Mouse (Mus musculus) hindbrain, embryonic 15.5 days (tissue): ENCODE results near the gene Rufy4. TPM values are rescaled to one million over a fixed set of nuclear protein-coding genes. Genes with fewer than 3 reads are reported as not detected.

Source experiments
- ATAC-seq: fragments of 200-750 bp; cut with Nextera tagmentation; 2 replicates; pipeline ENCODE4 v1.8.0; 2017; ENCODE audit warnings: low read depth, moderate number of reproducible peaks, moderate TSS enrichment; ENCODE audit not compliant: low FRiP score
- H3K27ac ChIP-seq: fragments of 300-500 bp; sonication (generic); replicated peaks from 2 replicates; pipeline ENCODE4 v1.5.1; 2015; ENCODE audit warnings: mild to moderate bottlenecking, inconsistent platforms
- H3K27me3 ChIP-seq: fragments of 300-500 bp; sonication (generic); 2 replicates; pipeline ENCODE4 v1.6.1; 2015; ENCODE audit warnings: control low read depth, inconsistent platforms
- H3K36me3 ChIP-seq: fragments of 300-500 bp; sonication (generic); 2 replicates; pipeline ENCODE4 v1.6.1; 2015; ENCODE audit warnings: control low read depth, inconsistent platforms
- H3K4me1 ChIP-seq: fragments of 300-500 bp; sonication (generic); replicated peaks from 2 replicates; pipeline ENCODE4 v1.6.1; 2015; ENCODE audit warnings: control low read depth, inconsistent platforms
- H3K4me2 ChIP-seq: fragments of 300-500 bp; sonication (generic); 2 replicates; pipeline ENCODE4 v1.6.1; 2015; ENCODE audit warnings: moderate library complexity, mild to moderate bottlenecking, inconsistent platforms
- H3K4me3 ChIP-seq: fragments of 300-500 bp; sonication (generic); 2 replicates; pipeline ENCODE4 v1.5.1; 2015; ENCODE audit warnings: mild to moderate bottlenecking, inconsistent platforms
- H3K9ac ChIP-seq: fragments of 300-500 bp; sonication (generic); 2 replicates; pipeline ENCODE4 v1.6.1; 2015; ENCODE audit warnings: inconsistent platforms
- H3K9me3 ChIP-seq: fragments of 300-500 bp; sonication (generic); 2 replicates; pipeline ENCODE4 v1.6.1; 2016; ENCODE audit warnings: control low read depth, inconsistent platforms
- WGBS: fragments of 180-500 bp; shearing (Covaris S2); methylation state at CpG from one replicate; pipeline ENCODE4 v1.1.7; 2015; 5-methylcytosine and 5-hydroxymethylcytosine counted together
- polyA plus RNA-seq: library from polyadenylated mRNA; unstranded; fragments of >200 nt; fragmentation: Nextera tagmentation; extraction: Ambion mirVana; gene quantifications from 2 replicates; pipeline ENCODE4 v1.2.1, GENCODE M21; 2015

Gene Rufy4
- polyA plus RNA-seq, 1 experiment from 2014 or later = 0.30 TPM

DNA sequence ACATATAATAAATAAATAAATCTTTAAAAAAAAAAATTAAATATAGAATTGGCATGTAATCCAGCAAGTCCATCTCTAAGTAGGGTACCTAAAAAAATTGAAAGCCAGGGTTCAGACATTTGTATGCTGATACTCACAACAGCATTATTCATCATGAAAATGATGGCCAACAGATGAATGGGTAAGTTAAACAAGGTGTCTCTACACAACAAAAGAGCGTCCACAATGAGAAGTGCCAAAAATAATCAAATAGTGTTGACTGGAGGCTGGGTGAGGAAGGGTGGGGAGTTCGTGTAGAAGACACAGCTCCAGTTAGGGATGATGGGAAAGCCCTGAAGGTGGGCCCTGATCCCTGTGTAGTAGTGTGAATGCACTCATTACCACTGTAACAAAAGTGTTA lies 34.7 kb downstream of the Rufy4 start:
- 71% methylated on average over 2 of the region's 2 CpGs for WGBS
- H3K9me3 ChIP-seq = no peaks in the 10 kb centered on the region
- H3K9ac ChIP-seq = no peak overlapping the region

DNA sequence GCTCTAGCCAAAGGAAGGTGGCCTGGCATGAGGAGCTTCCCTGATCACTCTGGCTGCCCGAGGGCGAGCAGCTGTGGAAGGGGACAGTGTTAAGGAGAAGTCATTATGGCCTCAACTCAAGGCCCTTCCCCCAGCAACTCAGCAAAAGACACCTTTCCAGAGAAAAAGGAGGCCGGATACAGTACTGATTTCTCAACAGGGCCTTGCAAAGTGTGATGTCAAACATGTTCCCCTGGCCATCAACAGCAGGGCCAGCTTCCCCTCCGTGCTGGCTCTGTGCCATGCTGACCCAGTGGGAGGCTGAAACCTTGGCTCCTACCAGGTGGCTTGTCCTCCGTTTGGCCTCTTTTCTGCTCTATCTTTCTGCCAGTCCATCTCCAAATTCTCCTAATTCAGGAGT lies 41.8 kb downstream of the Rufy4 start:
- no peak overlapping the region for H3K4me3 ChIP-seq
- H3K27me3 ChIP-seq = no peaks in the 10 kb centered on the region
- H3K4me1 ChIP-seq = no peaks in the 10 kb centered on the region
- no peak overlapping the region for H3K9ac ChIP-seq
- WGBS = 87% methylated on average over 5 of the region's 5 CpGs
- no peak overlapping the region for H3K4me2 ChIP-seq
- H3K27ac ChIP-seq = no peak overlapping the region
- no peaks in the 10 kb centered on the region for H3K36me3 ChIP-seq
- no peaks in the 10 kb centered on the region for H3K9me3 ChIP-seq
- no peak for ATAC-seq

More for the DNA sequence above, 34.7 kb downstream of the Rufy4 start:
- Histone ChIP-seq H3K4me2 (no peak overlapping the region), H3K27me3 (no peaks in the 10 kb centered on the region), H3K36me3 (no peaks in the 10 kb centered on the region), H3K4me3 (no peak overlapping the region), H3K27ac (no peak overlapping the region), H3K4me1 (no peaks in the 10 kb centered on the region)
- no peak for ATAC-seq

DNA sequence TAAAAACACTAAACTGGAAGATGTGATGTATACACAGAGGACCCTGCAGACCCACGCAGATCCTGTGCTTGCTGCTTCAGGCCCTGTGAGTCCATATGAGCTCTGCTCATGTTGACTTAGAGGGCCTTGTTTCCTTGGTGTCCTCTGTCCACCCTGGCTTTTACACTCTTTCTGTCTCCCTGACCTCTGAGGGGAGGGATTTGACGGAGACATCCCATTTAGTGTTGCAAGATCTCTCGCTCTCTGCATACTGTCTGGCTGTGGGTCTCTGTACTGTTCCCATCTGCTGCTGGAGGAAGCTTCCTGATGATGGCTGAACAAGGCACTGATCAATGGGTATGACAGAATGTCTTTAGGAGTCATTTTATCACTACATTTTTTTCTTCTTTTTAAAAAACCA lies 44.4 kb downstream of the Rufy4 start:
- Histone ChIP-seq H3K27me3 (no peaks in the 10 kb centered on the region), H3K9me3 (no peaks in the 10 kb centered on the region), H3K4me1 (no peaks in the 10 kb centered on the region), H3K36me3 (no peaks in the 10 kb centered on the region), H3K27ac (no peak overlapping the region), H3K4me3 (no peak overlapping the region), H3K4me2 (no peak overlapping the region), H3K9ac (no peak overlapping the region)
- ATAC-seq = no peak
- WGBS = 82% methylated on average over 3 of the region's 3 CpGs

DNA sequence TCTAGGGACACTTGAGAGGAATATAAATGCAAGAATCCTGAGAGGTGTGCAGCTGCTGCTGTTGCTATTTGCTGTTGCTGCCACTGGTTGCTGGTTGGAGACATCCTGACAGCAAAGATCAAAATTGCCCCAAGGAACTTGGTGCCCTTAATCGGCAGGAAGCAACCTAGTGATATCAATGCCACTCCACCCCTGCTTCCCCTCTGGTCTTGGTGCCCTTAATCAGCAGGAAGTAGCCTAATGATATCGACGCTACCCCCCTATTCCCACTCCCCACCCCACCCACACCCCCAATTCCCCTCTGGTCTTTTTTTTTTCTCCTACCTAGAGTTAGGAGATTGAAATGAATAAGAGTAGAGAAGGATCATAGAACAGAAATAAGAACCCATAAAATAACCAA lies 47.4 kb downstream of the Rufy4 start:
- Histone ChIP-seq H3K27me3 (no peaks in the 10 kb centered on the region), H3K4me3 (no peak overlapping the region), H3K9ac (no peak overlapping the region), H3K36me3 (no peaks in the 10 kb centered on the region), H3K9me3 (no peaks in the 10 kb centered on the region), H3K27ac (no peak overlapping the region), H3K4me1 (no peaks in the 10 kb centered on the region), H3K4me2 (no peak overlapping the region)
- ATAC-seq = no peak
- 86% methylated on average over 3 of the region's 3 CpGs for WGBS

DNA sequence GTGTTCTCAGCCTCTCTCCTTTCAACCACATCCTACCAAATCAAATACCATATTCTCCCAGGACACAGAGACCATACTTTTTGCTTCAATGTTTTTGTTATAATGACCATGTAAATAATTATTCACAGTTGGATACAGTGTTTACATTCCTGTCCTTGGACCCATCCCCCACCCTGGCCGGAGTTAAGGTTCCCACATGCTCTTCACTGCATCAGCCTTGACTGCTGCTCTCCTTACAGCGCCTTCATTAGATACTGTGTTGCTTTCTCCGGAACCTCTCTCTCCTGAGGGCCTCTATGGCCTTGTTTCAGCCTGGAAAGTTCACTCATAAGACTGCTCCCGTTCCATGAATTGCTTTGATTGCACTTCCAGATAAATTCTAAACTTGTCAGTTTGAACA lies 50.4 kb downstream of the Rufy4 start:
- WGBS = 84% methylated on average over 4 of the region's 4 CpGs
- no peaks in the 10 kb centered on the region for H3K36me3 ChIP-seq
- no peak overlapping the region for H3K4me2 ChIP-seq
- H3K9ac ChIP-seq = no peak overlapping the region
- no peaks in the 10 kb centered on the region for H3K27me3 ChIP-seq
- no peaks in the 10 kb centered on the region for H3K4me1 ChIP-seq
- H3K4me3 ChIP-seq = no peak overlapping the region
- no peak for ATAC-seq
- no peak overlapping the region for H3K27ac ChIP-seq
- no peaks in the 10 kb centered on the region for H3K9me3 ChIP-seq

DNA sequence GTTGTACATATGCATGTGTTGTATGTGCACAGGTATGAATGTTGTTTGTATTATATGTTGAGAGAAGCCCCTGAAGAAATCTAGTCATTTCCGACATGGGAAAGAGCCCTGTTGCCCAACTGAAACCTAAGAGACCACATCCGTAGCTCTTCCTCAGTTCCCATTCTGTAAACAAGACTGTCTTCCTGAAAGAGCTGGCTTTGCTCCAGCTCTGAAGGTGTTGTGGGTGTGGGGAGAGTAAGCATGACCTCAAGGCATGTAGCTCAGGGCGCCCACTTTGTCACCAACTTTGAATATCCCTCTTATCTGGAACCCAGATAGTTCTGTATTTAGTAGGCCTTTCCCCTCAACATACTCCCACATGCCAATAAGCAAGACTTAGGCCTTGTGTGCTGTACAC lies 53.3 kb downstream of the Rufy4 start:
- ATAC-seq = no peak
- Histone ChIP-seq H3K9ac (no peak overlapping the region), H3K4me3 (no peak overlapping the region), H3K36me3 (no peaks in the 10 kb centered on the region), H3K4me2 (no peak overlapping the region), H3K27me3 (no peaks in the 10 kb centered on the region), H3K9me3 (no peaks in the 10 kb centered on the region), H3K4me1 (no peaks in the 10 kb centered on the region), H3K27ac (no peak overlapping the region)
- WGBS = 91% methylated on average over 3 of the region's 3 CpGs

DNA sequence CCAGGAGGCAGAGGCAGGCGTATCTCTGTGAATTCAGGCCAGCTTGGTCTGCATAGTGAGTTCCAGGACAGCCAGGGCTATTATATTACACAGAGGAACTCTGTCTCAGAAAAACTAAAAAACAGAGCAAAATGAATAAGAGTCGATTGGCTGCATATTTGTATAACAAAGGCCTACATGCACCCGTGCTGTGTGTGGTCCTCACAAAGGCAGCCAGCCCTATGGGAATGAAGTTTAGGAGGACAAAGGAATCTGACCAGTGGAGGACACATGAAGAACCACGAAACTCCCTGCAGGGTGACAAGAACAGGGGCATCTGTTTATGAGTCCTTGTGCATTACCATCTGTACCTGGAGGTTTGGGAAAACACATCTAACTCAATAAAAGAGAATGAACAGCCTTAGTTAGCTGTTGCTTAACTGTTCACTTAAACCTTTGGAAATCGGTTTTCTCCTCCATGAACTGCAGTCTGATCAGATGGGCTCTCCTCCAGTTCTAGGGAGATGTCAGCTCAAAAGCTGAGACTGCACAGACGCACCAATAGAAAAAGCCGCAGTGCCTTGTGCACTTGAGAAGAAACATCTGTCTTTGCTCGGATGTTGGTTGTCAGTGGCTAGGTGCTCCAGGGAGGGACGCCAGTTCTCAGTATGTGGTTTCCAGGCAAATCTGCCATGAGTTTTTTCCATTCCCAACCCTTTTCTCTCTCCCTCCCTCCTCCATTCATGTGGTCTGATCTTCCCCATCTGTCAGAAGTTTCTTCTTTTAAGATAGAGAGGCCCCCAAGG lies 54.5 kb downstream of the Rufy4 start:
- ATAC-seq = no peak
- no peaks in the 10 kb centered on the region for H3K9me3 ChIP-seq
- WGBS = 54% methylated on average over 9 of the region's 9 CpGs

DNA sequence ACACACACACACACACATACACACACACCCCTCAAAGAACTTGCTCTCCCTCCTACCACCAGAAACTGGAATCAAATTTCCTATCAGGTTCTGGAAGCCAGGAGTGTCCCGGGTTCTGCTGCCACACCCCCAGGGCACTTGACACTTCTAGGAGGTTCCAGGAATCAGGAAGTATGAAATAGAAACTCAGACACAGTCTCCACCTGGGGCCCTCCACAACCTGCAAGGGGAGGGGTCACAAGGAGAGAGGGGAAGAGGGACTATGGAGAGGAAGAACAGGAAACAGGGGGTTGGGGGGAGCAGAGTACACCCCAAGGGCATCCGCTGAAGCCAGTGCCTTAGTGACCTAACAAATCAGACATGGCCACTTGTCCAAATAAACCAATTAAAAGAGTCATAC lies 56.1 kb downstream of the Rufy4 start:
- H3K27ac ChIP-seq = no peak overlapping the region
- H3K9me3 ChIP-seq = no peaks in the 10 kb centered on the region
- no peaks in the 10 kb centered on the region for H3K36me3 ChIP-seq
- no peak overlapping the region for H3K9ac ChIP-seq
- 84% methylated on average over 2 of the region's 2 CpGs for WGBS
- no peaks in the 10 kb centered on the region for H3K27me3 ChIP-seq
- no peak overlapping the region for H3K4me2 ChIP-seq
- no peak for ATAC-seq
- H3K4me3 ChIP-seq = no peak overlapping the region
- H3K4me1 ChIP-seq = no peaks in the 10 kb centered on the region

More for the DNA sequence above, 54.5 kb downstream of the Rufy4 start:
- no peaks in the 10 kb centered on the region for H3K36me3 ChIP-seq
- no peak overlapping the region for H3K9ac ChIP-seq
- H3K27me3 ChIP-seq = no peaks in the 10 kb centered on the region
- H3K27ac ChIP-seq = no peak overlapping the region
- H3K4me3 ChIP-seq = no peak overlapping the region
- H3K4me1 ChIP-seq = no peaks in the 10 kb centered on the region
- H3K4me2 ChIP-seq = no peak overlapping the region

DNA sequence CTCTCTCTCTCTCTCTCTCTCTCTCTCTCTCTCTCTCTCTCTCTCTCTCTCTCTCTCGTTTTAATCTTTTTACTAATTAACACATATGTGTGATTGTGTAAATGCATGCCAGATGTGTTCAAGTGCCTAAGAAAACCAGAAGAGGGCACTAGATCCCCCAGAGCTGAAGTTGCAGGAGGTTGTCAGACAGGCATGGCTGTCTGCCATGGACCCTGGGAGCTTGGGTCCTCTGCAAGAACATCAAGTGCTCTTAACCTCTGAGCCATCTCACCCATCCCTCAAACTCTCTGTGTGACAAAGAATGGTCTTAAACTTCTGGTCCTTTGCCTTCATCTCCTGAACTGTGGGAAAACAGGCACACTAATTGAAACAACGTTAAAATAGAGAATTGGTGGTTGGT lies 57.7 kb downstream of the Rufy4 start:
- Histone ChIP-seq H3K27me3 (no peaks in the 10 kb centered on the region), H3K9me3 (no peaks in the 10 kb centered on the region), H3K36me3 (no peaks in the 10 kb centered on the region), H3K4me1 (no peaks in the 10 kb centered on the region), H3K4me2 (no peak overlapping the region), H3K9ac (no peak overlapping the region), H3K27ac (no peak overlapping the region), H3K4me3 (no peak overlapping the region)
- WGBS = 59% methylated on average over 2 of the region's 2 CpGs
- ATAC-seq = no peak

DNA sequence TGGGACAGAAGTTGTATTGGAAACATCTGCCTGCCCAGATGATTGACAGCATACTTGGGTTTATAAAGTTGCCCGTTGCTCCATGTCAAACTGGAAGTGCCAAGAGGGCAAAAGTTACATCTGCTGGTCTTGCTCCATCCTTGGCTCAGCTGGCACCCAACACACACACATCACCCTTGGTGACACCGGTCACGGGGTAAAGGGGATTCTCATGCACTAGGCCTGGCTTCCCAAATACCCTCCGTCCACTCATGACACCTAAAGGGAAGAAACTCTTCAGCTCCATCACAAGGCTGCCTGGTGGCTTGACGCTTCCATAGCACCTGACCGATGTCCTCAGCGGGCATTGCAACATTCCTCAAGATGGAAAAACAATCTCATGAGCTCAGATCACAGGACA lies 65.1 kb downstream of the Rufy4 start:
- H3K36me3 ChIP-seq = no peaks in the 10 kb centered on the region
- 90% methylated on average over 7 of the region's 7 CpGs for WGBS

DNA sequence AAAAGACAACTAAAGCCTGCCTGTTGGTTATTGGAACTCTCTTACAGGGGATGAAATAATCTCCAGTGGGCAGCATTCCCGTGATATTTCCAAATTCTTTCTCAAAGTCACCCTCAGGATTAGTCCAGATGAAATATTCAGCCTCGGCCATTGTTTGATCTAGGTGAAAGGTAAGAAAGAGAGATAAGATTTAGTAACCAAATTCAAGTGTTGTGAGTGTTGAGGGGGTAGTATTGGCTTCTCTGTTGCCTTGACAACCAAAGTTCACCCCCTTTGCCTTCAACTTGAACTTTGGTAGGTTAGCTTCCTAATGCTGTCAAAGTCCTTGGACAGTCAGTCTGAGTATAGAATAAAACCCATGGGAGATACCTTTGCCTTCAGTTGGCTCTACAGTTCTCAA lies 67.4 kb downstream of the Rufy4 start:
- H3K27ac ChIP-seq = no peak overlapping the region
- no peak for ATAC-seq
- no peaks in the 10 kb centered on the region for H3K9me3 ChIP-seq
- no peaks in the 10 kb centered on the region for H3K4me1 ChIP-seq
- WGBS = 82% methylated on average over 2 of the region's 2 CpGs
- no peaks in the 10 kb centered on the region for H3K27me3 ChIP-seq
- H3K4me3 ChIP-seq = no peak overlapping the region
- no peak overlapping the region for H3K9ac ChIP-seq
- no peak overlapping the region for H3K4me2 ChIP-seq
- H3K36me3 ChIP-seq = no peaks in the 10 kb centered on the region

More for the DNA sequence above, 65.1 kb downstream of the Rufy4 start:
- Histone ChIP-seq H3K27ac (no peak overlapping the region), H3K9ac (no peak overlapping the region), H3K9me3 (no peaks in the 10 kb centered on the region), H3K4me2 (no peak overlapping the region), H3K4me1 (no peaks in the 10 kb centered on the region), H3K27me3 (no peaks in the 10 kb centered on the region), H3K4me3 (no peak overlapping the region)
- ATAC-seq = no peak

DNA sequence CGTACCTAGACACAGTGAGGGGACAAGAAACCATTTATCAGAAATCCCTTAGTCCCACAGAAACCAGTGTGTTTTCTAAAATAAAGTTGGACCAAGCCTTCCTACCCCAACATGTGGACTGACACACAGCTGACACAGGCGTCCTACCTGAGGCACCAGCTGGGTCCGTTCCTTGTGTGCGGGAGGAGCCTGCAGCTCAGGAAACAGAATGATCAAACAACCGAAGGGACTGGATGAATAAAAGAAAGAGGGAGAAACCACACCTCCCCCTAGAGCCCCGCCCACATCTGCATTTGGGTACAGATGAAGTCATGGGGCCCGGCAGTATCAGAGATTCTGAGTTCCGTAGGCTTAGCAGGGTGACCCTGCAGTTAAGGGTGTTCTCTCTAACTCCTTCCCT lies 69.1 kb downstream of the Rufy4 start, which contains the start of gene Cxcr1:
Cxcr1 (minus strand) TSS at position 187 of the 400 bp plus-strand sequence.
- Histone ChIP-seq H3K9ac (no peak within 1 kb of the TSS), H3K4me3 (no peak within 1 kb of the TSS), H3K4me2 (no peak within 1 kb of the TSS), H3K27ac (no peak within 1 kb of the TSS), H3K36me3 (no peaks in the 10 kb centered on the region), H3K9me3 (no peaks in the 10 kb centered on the region), H3K4me1 (no peaks in the 10 kb centered on the region), H3K27me3 (no peaks in the 10 kb centered on the region)
- ATAC-seq = no peak
- 74% methylated on average over 8 of the region's 8 CpGs for WGBS

DNA sequence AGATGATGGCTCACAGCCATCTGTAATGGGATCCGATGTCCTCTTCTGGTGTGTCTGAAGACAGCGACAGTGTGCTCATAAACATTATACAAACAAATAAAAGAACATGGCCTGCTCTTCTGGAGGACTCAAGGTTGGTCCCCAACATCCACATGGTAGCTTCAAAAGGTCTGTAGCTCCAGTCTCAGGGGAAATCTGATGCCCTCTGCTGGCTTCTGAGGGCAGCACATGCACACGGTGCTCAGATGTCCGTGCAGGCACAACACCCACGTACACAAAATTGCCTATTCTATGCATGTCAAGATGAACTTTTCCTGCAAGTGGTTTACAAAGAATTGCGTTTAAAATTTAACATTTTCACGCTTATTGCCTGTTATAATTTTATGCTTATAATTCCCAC lies 70.6 kb downstream of the Rufy4 start:
- no peaks in the 10 kb centered on the region for H3K27me3 ChIP-seq
- H3K4me2 ChIP-seq = no peak overlapping the region
- H3K9me3 ChIP-seq = no peaks in the 10 kb centered on the region
- no peak overlapping the region for H3K27ac ChIP-seq
- ATAC-seq = no peak
- no peak overlapping the region for H3K9ac ChIP-seq
- 44% methylated on average over 7 of the region's 7 CpGs for WGBS
- H3K4me3 ChIP-seq = no peak overlapping the region
- no peaks in the 10 kb centered on the region for H3K4me1 ChIP-seq
- H3K36me3 ChIP-seq = no peaks in the 10 kb centered on the region
